Mouse (Mus musculus) gastrocnemius, adult 8-10 months (tissue): Measurements from ENCODE around the gene Cd2ap. TPM values are rescaled to one million over a fixed set of nuclear protein-coding genes. Genes with fewer than 3 reads are reported as not detected.
A peak's percentile ranks its signal among the peaks of the same experiment; 100 is the strongest.

Source experiments
- DNase-seq, 2 experiments: peaks; one replicate each; pipeline ENCODE4 v3.0.0; 2022; ENCODE audit warnings: low spot score in 2 of 2
- total RNA-seq, 4 experiments: library from RNA; stranded (reverse); gene quantifications; 2 replicates each; pipeline ENCODE4 v1.2.4; 2022

Gene Cd2ap
- total RNA-seq, 4 experiments from 2014 or later = 8.7 to 10.4 (median 9.6) TPM

DNA sequence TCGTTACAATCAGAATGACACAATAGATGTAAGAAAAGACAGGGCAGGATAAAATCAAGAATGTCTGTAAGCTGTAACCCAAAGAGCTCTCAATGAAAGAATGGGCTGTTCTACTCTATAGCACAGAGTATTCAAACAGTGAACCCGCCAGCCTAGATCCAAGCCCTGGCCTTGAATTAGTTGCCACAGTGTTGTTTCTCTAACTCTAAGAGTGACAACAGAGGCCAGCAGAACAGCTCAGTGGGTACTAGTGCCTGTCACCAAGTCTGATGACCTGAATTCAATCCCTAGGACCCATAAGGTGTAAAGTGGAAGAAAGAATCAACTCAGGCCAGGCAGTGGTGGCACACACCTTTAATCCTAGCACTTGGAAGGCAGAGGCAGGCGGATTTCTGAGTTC is 13.3 kb downstream of the Cd2ap start:
- DNase-seq = no peak

GRCm38 (mm10) chr17:42860370-42860769 is 16.1 kb downstream of the Cd2ap start:
- no peak for DNase-seq

- DNase-seq = no peak
Measured at GRCm38 (mm10) chr17:42857506-42857905, 19.0 kb downstream of the Cd2ap start.

- DNase-seq = no peak
Measured at GRCm38 (mm10) chr17:42847108-42847507, 29.4 kb downstream of the Cd2ap start.

DNA sequence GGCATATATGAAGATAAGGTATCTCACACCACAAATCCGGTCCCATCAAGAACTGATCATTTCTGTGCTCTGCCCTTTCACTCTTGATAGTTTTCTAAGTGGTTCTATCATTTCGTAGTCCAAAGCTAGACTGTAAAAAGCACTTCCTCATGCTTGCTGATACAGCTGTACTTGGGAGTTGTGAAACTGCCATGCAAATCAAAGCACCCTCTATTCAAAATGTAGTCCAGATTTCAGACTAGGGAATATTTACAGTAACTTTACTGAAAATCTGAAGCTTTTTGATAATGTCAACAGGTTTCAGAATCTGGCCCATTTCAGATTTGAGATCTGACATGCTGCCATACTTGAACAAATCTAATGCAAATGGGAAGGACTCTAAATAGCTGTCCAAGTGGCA is 39.3 kb downstream of the Cd2ap start:
- DNase-seq = no peak

DNA sequence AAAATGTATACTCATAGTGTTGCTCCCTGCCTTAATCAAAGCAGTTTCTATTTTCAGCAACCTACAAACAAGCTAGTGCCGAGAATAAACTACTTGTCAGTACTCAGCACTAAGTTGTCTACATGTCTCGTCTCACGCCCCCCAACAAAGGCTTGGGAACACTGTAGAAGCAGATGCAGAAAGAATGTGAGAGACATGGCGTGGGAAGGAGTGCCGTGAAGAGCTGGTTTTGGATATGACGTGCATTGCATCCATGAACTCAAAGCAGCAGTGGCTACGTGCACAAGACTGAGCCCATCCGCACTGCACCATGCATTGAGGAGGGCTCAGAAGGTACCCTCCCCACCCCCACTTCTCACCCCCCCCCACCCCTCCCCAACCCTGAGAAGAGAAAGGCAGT is 53.7 kb downstream of the Cd2ap start:
- DNase-seq = no peak

DNA sequence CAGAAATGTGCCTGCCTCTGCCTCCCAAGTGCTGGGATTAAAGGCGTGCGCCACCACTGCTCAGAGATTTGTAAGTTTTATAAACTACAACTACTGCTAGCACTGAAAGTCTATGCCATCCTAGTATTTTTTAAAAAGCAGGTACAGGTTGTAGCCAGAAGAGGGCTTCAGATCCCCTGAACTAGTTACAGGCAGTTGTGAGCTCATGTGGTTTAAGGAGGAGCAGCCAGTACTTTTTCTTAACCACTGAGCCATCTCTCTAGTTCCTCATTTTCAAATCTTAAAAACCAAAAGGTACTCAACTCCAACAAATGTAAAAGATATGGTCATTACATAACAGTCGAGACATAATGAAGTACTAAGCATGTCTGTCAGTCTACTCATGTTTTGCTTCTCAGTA is 61.1 kb downstream of the Cd2ap start:
- no peak for DNase-seq

DNA sequence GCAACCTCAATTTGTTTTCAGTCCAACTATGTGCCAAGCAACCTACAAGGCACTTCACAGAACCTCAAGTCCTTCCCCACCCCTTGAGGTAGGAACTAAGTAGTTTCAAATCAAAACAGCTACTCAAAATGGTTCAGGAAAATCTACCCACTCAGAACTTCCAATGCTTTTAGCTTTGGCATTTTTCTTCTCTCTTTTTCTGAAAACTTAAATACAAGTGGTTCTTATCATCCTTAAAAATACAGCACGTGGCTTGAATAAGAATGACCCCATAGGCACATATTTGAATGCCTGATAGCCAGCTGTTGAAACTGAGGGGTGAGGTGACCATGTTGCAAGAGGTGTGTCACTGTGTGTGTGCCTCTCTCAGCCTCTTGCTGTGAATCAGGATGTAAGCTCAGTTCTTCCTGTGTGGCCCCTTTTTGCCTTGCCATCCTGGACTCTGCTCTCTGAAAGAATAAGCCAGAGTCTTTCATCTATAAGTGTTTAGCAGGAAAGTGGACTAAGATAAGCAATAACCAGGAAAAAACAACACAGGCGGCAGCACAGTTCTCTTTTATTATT is 84.0 kb downstream of the Cd2ap start:
- DNase-seq = no peak

GRCm38 (mm10) chr17:42790787-42791186 is 85.7 kb downstream of the Cd2ap start:
- DNase-seq = no peak

DNA sequence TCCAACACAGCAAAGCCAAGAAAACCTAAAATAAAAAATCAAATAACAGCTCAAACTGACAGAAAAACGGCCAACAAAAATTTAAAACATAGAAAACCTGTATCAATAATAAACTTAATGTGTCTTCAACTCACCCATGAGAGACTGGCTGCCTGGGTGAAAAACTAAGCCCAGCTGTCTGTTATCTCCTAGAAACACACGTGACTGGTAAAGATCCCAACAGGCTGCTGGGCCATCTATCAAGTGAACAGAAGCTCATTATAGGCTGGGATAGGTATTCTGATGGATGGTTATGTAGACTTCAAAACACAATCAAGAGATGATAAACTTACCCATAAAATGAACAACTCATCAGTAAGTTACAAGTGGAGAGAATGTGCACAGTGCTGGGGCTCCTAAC is 86.7 kb downstream of the Cd2ap start:
- no peak for DNase-seq

DNA sequence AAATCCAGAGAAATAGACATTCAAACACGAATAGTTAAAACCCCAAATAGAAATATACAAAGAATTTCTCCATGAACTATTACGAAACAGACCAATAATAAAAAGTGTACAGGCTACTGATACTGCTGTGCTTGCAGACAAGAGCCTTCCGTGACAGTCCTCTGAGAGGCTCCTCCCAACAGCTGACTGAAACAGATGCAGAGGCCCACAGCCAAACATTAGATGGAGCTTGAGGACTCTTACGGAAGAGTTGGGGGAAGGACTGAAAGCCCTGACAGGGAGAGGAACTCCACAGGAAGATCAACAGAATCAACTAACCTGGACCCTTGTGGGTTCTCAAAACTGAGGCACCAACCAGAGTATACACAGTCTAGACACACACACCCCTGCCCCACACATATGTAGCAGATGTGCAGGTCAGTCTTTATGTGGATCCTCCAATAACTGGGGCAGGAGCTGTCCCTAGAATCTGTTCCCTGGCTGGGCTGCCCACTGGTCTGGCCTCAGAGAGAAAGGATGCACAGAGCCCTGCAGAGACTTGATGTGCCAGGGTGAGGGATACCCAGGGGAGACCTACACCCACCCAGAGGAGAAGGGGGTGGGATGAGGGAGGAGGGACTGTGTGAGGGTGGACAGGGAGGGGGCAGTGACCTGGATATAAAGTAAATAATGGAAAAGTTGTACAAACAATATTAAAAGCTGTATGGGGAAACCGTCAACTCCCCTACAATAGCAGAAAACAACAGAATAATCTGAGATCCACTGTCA is 87.6 kb downstream of the Cd2ap start:
- no peak for DNase-seq

GRCm38 (mm10) chr17:42782156-42782757 is 94.2 kb downstream of the Cd2ap start:
- DNase-seq = peak; percentile 16 to 46

DNA sequence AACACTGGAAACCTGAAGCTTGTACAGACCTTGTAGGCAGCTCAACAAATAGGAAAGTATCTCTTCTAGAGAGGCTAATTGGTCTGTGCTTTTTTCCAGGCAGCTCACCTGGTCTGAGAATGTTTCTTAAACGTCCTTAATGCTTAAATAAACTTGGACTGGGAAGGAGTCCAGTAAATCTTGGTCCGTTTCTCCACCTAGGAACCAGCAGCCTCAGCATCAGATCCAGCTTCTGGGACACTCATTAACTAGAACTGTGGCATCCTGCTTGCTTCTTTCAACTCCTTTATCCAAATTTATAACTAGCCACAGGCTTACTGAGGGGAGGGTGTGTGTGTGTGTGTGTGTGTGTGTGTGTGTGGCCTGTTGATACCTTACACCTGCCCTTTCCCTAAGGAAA is 122.7 kb downstream of the Cd2ap start:
- no peak for DNase-seq

DNA sequence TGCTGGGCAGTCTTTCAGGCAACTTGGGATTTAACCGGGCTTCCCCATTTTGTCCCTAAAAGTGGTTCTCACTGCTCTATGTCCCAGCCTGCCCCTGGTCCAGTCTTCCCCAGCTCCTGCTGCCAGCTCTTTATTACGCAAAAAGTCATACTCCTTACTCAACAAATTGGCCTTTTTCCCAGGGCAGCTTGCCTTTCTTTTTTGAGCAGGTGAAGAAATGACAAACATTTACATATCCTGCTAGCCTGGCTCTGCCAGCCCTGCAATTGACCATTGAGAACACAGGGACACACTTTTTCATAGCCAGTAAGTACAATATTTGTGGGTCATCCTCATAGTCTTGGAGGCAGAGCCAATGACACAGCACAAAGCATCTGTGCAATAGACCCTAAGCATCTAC is 124.3 kb downstream of the Cd2ap start:
- DNase-seq = no peak

- no peak for DNase-seq
Measured at GRCm38 (mm10) chr17:42745657-42746420, 130.6 kb downstream of the Cd2ap start.

Other genes with a start within 250 kb of the Cd2ap start
- under 1 TPM; 0.07 to 0.39 (median 0.34) TPM for gene Adgrf4, start 184.4 kb downstream of the Cd2ap start, total RNA-seq
- under 1 TPM; 0.10 to 0.38 (median 0.15) TPM for gene Adgrf2, start 134.5 kb downstream of the Cd2ap start, total RNA-seq
- 10 to 100 TPM; 16.6 to 23.3 (median 17.0) TPM for gene Tnfrsf21, start 139.9 kb upstream of the Cd2ap start, total RNA-seq